Mouse (Mus musculus) left cerebral cortex, adult 2 months (tissue): Measurements from ENCODE around the gene Rap1gap. TPM values are rescaled to one million over a fixed set of nuclear protein-coding genes. Genes with fewer than 3 reads are reported as not detected.

Experiments used
- DNase-seq, 2 experiments: peaks; one replicate each; pipeline ENCODE4 v3.0.0; 2021 to 2022; ENCODE audit warnings: low spot score in 2 of 2, mixed read lengths in 1 of 2; ENCODE audit errors: extremely low spot score in 1 of 2
- H3K27ac ChIP-seq: fragments of 200-600 bp; 2 replicates; pipeline ENCODE4 v1.8.1; 2022
- H3K4me3 ChIP-seq: fragments of 200-600 bp; 2 replicates; pipeline ENCODE4 v1.8.1; 2022
- CTCF ChIP-seq: fragments of 200-600 bp; IDR thresholded peaks from 2 replicates; pipeline ENCODE4 v1.8.1; 2022; ENCODE audit warnings: antibody characterized with exemption, mild to moderate bottlenecking, moderate library complexity
- intact Hi-C: fragments of 180-260 bp; cut with DNase I; formaldehyde crosslinking; loops from one replicate; pipeline ENCODE4 v1.15.1; 2025
- total RNA-seq, 2 experiments: library from RNA; stranded (reverse); gene quantifications; 2 replicates each; pipeline ENCODE4 v1.2.3; 2021

Gene Rap1gap
- total RNA-seq, 2 experiments from 2014 or later, result 267 to 315 TPM

- intact Hi-C loops, result no loop called here
- no peak for TF ChIP-seq CTCF
- Histone ChIP-seq H3K4me3 (no peak overlapping the region), H3K27ac (no peak overlapping the region)
- no peak for DNase-seq
These were observed 53.1 kb downstream of the Rap1gap start for GRCm38 (mm10) chr4:137717671-137718070.

DNA sequence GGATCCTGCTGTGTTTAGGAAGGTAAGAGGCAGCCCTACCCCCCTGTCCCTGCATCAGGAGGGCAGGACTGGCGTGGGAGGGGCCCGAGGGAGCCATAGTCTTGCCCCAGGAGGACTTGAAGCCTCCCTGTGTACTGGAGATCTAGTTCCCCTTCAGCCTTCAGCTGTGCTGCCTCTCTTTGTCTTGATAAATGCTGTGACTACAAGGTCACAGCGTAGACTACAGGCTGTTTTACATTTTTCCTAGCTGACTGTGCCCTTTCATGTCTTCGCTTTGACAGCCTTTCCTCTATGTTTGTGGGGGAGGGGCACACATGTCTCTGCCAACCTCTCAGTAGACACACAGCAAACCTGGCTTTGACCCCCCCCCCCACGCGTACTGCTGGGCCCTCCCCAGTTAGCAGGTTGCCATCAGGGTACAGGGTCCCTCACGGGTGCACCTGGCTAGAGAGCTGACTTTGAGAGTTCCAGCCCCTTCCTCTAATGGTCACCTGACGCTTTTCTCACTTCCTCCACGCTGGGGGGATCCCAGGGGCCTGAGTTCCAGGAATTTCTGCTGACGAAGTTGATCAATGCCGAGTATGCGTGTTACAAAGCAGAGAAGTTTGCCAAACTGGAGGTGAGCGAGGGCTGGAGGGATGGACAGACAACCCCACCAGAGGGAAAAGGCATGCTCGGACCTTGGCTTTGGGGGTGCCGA lies 55.0 kb downstream of the Rap1gap start:
- intact Hi-C loops, result no loop called here
- no peak overlapping the region for H3K27ac ChIP-seq
- no peak for TF ChIP-seq CTCF
- DNase-seq, result no peak
- no peak overlapping the region for H3K4me3 ChIP-seq

DNA sequence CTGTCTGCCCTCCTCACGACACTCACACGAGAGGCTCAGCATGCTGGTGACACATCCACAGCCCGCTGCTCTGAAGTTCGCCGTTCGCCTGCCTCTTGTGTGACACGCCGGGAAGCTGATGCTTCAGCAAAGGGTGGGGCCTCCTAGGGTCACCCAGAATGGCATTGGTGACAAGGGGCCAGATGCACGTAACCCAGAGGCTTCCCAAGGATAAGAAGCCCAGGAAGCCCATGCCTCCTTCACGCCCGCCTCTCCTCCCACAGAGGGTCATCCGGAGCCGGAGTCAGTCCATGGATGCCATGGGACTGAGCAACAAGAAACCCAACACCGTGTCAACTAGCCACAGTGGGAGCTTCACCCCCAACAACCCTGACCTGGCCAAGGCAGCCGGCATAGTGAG lies 57.0 kb downstream of the Rap1gap start:
- no peak for TF ChIP-seq CTCF
- Histone ChIP-seq H3K27ac (no peak overlapping the region), H3K4me3 (no peak overlapping the region)
- intact Hi-C loops, result no loop called here
- no peak for DNase-seq

GRCm38 (mm10) chr4:137722230-137722629 lies 57.7 kb downstream of the Rap1gap start:
- no peak for DNase-seq
- intact Hi-C loops, result loop anchor here (1.0 kb wide), 2 partner anchors 39 to 46 kb away; no protein-coding TSS in a partner anchor
- no peak overlapping the region for H3K4me3 ChIP-seq
- TF ChIP-seq CTCF, result no peak
- no peak overlapping the region for H3K27ac ChIP-seq

GRCm38 (mm10) chr4:137722692-137723427 lies 58.3 kb downstream of the Rap1gap start:
- intact Hi-C loops, result loop anchor here (1.0 kb wide), 2 partner anchors 40 to 47 kb away; no protein-coding TSS in a partner anchor

GRCm38 (mm10) chr4:137723527-137723926 lies 59.0 kb downstream of the Rap1gap start:
- intact Hi-C loops, result no loop called here
- no peak for DNase-seq
- H3K27ac ChIP-seq, result peak overlapping the region; percentile 70
- no peak overlapping the region; the same call in 1 of the 2 replicates for H3K4me3 ChIP-seq
- no peak for TF ChIP-seq CTCF

More at GRCm38 (mm10) chr4:137722692-137723427, 58.3 kb downstream of the Rap1gap start:
- 0 out of 2 replicates have a peak overlapping the region, but pooled peaks have one; percentile 5 for H3K4me3 ChIP-seq
- TF ChIP-seq CTCF, result peak; percentile 96
- DNase-seq, result peak; percentile 79 to 84
- peak overlapping the region; percentile 70 for H3K27ac ChIP-seq

DNA sequence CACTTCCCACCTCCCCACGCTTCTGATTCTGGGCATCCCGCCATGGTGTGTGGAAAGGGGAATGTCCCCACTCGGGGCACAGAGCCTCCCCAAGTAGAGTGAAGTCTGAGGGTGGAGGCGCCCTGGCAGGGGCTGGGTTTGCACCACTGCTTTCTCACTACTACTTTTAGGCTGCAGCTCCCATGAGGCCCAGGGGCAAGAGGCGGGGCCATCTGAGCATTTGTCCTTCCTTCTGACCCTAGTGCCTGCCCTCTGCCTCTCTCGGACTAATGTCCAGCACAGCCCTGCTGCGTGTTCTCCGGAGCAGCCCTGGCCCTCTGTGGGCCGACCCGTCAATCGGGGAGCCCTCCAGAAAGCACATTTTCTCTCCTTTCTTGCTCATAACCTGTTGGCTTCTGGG lies 59.7 kb downstream of the Rap1gap start:
- peak overlapping the region; percentile 37; the same call in 1 of the 2 replicates for H3K27ac ChIP-seq
- no peak for TF ChIP-seq CTCF
- H3K4me3 ChIP-seq, result no peak overlapping the region
- intact Hi-C loops, result no loop called here
- DNase-seq, result no peak

DNA sequence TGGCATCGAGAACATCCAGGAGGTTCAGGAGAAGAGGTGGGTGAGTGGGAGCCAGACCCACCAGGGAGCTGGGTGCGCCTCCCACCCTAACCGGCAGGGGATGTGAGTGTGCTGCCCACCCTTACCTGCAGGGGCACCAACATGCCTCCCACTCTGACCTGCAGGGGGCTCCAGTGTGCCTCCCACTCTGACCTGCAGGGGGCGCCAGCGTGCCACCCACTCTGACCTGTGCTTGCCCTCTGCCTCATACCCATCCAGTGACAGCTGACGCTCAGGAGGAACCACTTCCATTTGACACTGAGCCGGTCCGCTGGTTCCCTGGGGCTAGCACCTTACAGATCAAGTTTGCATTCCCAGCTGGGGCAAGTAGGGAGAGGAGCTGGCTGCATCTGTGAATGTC lies 60.2 kb downstream of the Rap1gap start:
- TF ChIP-seq CTCF, result peak; percentile 81
- H3K27ac ChIP-seq, result 0 out of 2 replicates have a peak overlapping the region, but pooled peaks have one; percentile 37
- DNase-seq, result peak in 1 of 2 experiments; percentile 58
- intact Hi-C loops, result no loop called here
- H3K4me3 ChIP-seq, result no peak overlapping the region

GRCm38 (mm10) chr4:137725541-137726145 lies 61.1 kb downstream of the Rap1gap start:
- intact Hi-C loops, result no loop called here
- TF ChIP-seq CTCF, result no peak
- Histone ChIP-seq H3K27ac (no peak overlapping the region), H3K4me3 (no peak overlapping the region)
- no peak for DNase-seq

- DNase-seq, result peak in 1 of 2 experiments; percentile 35
- intact Hi-C loops, result no loop called here
- Histone ChIP-seq H3K4me3 (no peak overlapping the region), H3K27ac (peak overlapping the region; percentile 19; the same call in 1 of the 2 replicates)
- TF ChIP-seq CTCF, result no peak
These were observed 62.4 kb downstream of the Rap1gap start for GRCm38 (mm10) chr4:137726739-137727505.

- DNase-seq, result no peak
- Histone ChIP-seq H3K4me3 (no peak overlapping the region), H3K27ac (peak overlapping the region; percentile 41; the same call in 1 of the 2 replicates)
- TF ChIP-seq CTCF, result no peak
- intact Hi-C loops, result no loop called here
These were observed 63.1 kb downstream of the Rap1gap start for GRCm38 (mm10) chr4:137727506-137728187.
